Mouse (Mus musculus) adipocyte (in vitro differentiated cells): ENCODE measurements around the gene Tmem262.

Experiments
- DNase-seq: peaks from one replicate; pipeline ENCODE4 v3.0.0-alpha.2; 2016; ENCODE audit warnings: low spot score

Tmem262 gene

GRCm38 (mm10) chr19:6061021-6061533 lies 18.8 kb upstream of the Tmem262 start, which contains the start of gene Znhit2:
Znhit2 (plus strand) TSS chr19:6061192.
- DNase-seq, result peak; percentile 99

- peak; percentile 61 for DNase-seq
Measured at GRCm38 (mm10) chr19:6061641-6062302, 18.1 kb upstream of the Tmem262 start.

GRCm38 (mm10) chr19:6062418-6062817 lies 17.4 kb upstream of the Tmem262 start:
- DNase-seq, result no peak

- no peak for DNase-seq
Measured at GRCm38 (mm10) chr19:6063081-6063480, 16.8 kb upstream of the Tmem262 start.

GRCm38 (mm10) chr19:6066571-6066970 lies 13.3 kb upstream of the Tmem262 start:
- DNase-seq, result no peak

- DNase-seq, result peak; percentile 78
Measured at GRCm38 (mm10) chr19:6067011-6067723, 12.7 kb upstream of the Tmem262 start.

- DNase-seq, result peak; percentile 74
Measured at GRCm38 (mm10) chr19:6067724-6068415, 12.0 kb upstream of the Tmem262 start, which contains the start of gene Tm7sf2. Tm7sf2 (minus strand) TSS chr19:6068373.

- DNase-seq, result no peak
Measured at GRCm38 (mm10) chr19:6068951-6069350, 10.9 kb upstream of the Tmem262 start.

- no peak for DNase-seq
Measured at GRCm38 (mm10) chr19:6069851-6070250, 10.0 kb upstream of the Tmem262 start.

- DNase-seq, result no peak
Measured at GRCm38 (mm10) chr19:6070571-6071250, 9.1 kb upstream of the Tmem262 start.

GRCm38 (mm10) chr19:6071261-6071660 lies 8.6 kb upstream of the Tmem262 start:
- DNase-seq, result no peak

- DNase-seq, result no peak
Measured at GRCm38 (mm10) chr19:6073889-6074288, 5.9 kb upstream of the Tmem262 start.

- peak; percentile 97 for DNase-seq
Measured at GRCm38 (mm10) chr19:6076564-6077393, 3.1 kb upstream of the Tmem262 start, which contains the start of gene Vps51. Vps51 (minus strand) TSS chr19:6077231.

- no peak for DNase-seq
Measured at GRCm38 (mm10) chr19:6082156-6082555, 2.3 kb downstream of the Tmem262 start, which contains the start of gene Gm28374. Gm28374 (minus strand) TSS chr19:6082256.

- DNase-seq, result peak; percentile 99
Measured at GRCm38 (mm10) chr19:6084478-6085248, 4.8 kb downstream of the Tmem262 start, which contains the start of the genes Zfpl1 and Cdca5. Zfpl1 (minus strand) TSS chr19:6084956. Cdca5 (plus strand) TSS chr19:6084983.

GRCm38 (mm10) chr19:6085417-6085879 lies 5.6 kb downstream of the Tmem262 start:
- peak; percentile 76 for DNase-seq

GRCm38 (mm10) chr19:6088841-6089240 lies 9.0 kb downstream of the Tmem262 start:
- no peak for DNase-seq

- no peak for DNase-seq
Measured at GRCm38 (mm10) chr19:6094119-6094518, 14.3 kb downstream of the Tmem262 start, which contains the start of gene AC131692.1. AC131692.1 (plus strand) TSS chr19:6094419.

- no peak for DNase-seq
Measured at GRCm38 (mm10) chr19:6097847-6098246, 18.0 kb downstream of the Tmem262 start.

- no peak for DNase-seq
Measured at GRCm38 (mm10) chr19:6101186-6101585, 21.4 kb downstream of the Tmem262 start.
